Mouse (Mus musculus) urinary bladder, postnatal 25 days (tissue): ENCODE measurements around the gene Sctr.

ENCODE experiments used
- DNase-seq: peaks from one replicate; pipeline ENCODE4 v3.0.0; 2022; ENCODE audit warnings: low spot score

The Sctr gene

DNA sequence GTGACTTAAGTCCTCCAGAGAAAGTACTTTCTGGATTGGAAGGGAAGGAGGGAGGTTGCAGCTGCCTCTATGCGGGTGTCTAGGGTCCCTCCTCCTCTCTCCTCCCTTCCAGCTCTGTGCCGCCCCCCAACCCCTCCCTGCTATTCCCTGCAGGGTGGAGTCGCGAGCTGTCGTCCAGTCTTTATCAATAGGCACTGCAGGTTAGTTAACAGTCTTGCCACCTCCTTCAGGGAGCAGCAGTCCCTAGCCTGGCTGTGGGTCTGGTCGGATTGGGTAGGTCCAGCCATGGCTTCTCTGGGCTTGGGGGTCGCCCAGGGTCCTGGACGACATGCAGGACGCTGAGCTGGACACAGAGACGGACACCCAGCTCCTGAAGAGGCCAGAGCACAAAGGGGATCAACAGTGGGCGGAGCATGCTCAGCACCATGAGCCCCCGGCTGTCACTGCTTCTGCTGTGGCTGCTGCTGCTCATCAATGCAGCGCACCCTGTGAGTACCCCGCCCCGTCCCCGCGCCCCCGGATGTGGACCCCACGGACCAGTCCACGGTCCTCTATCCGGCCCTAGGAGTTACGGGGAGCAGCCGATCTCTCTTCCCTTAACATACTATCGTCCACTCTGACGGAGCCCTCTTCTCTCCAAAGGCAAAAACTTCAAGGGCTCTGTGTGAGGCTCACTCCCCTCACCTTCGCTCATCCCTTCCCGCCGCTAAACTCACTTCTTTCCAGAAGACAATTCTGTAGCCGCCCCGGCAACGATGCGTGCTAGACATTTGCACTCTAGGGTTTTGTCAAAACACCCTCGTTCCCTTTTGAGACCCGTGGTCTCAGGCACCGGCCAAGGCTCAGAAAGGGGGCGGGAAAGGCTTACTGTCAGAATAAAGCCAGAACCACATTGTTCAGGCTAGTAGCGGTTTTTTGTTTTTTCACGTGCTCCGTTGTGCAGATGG lies at the start of gene Sctr:
TSS of gene Sctr (plus strand) at position 51 of the 947 bp plus-strand sequence.
- DNase-seq: no peak

DNA sequence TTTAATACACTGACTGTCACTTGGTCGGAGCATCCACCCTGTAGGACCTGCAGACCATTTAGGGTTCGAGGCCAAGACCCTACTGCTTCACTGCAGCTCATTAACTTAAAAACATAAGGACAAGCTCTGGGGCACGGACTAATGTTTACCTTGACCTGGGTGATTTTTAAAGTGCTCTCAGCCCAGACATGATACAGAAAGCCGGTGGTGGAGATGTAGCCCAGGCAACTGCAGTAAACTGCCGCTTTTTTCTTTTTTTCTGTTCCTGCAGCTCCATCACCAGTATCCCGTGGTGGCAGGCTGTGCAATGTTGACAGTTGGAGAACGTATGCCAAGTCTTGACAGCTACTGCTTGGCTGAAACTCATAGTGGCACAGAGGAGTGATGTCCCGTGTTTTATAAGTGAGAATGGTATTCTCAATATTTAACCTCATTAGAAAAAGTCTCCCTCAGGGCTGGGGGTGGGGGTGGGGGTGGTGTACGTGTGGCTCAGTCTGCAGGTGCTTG lies 48.9 kb upstream of the Sctr start:
- no peak for DNase-seq

DNA sequence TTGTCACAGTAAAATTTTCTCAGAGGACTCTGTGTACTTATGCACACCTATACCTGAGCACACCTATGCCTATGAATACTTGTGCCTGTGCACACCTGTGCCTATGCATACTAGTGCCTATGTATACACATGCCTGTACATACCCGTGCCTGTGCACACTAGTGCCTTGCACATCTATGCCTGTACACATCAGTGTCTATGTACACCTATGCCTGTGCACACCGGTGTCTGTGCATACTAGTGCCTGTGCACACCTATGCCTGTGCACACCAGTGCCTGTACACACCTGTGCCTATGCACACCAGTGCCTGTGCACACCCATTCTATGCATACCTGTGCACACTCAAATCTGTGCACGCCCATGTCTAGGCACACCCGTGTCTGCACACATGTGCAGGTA lies 47.2 kb upstream of the Sctr start:
- DNase-seq: no peak

- DNase-seq: no peak
Measured at GRCm38 (mm10) chr1:119959920-119960319, 46.8 kb upstream of the Sctr start.

- no peak for DNase-seq
Measured at GRCm38 (mm10) chr1:119965804-119966514, 40.7 kb upstream of the Sctr start.

DNA sequence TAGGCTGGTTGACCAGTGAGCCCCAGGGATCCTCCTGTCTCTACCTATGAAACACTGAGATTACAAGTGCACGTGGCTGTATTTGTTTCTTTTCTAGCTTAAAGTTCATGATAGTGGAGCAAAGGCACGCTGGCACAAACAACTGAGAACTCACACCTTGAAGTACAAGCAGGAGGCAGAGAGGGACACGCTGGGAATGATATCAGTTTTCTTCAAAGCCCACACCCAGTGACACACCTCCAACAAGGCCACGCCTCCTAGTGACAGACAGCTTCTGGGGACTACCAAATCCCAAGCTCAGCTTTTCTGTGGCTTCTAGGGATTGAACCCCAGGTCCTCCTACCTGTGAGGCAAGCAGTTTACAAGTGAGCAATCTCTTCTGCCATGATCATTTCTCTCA lies 33.6 kb upstream of the Sctr start:
- DNase-seq: no peak

GRCm38 (mm10) chr1:119975141-119975540 lies 31.6 kb upstream of the Sctr start:
- no peak for DNase-seq

- DNase-seq: no peak
Measured at GRCm38 (mm10) chr1:119986555-119986954, 20.1 kb upstream of the Sctr start.

- DNase-seq: peak; percentile 27
Measured at GRCm38 (mm10) chr1:119996798-119997581, 9.7 kb upstream of the Sctr start, which contains the start of gene Cfap221. Gene Cfap221, minus strand, starts transcription at chr1:119997234.

DNA sequence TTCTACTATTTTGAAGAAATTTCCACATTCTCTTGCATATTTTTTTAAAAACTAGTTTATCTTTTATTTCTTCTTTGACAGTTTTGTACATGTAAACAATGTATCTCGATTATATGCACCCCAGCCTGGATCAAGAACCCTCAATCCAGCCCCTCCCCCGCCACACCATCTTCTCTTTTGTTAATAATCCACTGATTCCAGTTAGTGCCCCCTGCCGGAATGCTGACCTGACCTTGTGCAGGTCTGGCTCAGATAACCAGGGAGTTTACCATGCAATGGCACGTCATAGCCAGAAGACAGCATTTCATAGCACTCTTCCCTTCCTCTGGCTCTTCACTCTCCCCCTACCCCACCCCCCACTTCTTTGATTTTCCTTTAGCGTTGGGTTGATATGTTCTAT lies 9.1 kb upstream of the Sctr start:
- DNase-seq: no peak

DNA sequence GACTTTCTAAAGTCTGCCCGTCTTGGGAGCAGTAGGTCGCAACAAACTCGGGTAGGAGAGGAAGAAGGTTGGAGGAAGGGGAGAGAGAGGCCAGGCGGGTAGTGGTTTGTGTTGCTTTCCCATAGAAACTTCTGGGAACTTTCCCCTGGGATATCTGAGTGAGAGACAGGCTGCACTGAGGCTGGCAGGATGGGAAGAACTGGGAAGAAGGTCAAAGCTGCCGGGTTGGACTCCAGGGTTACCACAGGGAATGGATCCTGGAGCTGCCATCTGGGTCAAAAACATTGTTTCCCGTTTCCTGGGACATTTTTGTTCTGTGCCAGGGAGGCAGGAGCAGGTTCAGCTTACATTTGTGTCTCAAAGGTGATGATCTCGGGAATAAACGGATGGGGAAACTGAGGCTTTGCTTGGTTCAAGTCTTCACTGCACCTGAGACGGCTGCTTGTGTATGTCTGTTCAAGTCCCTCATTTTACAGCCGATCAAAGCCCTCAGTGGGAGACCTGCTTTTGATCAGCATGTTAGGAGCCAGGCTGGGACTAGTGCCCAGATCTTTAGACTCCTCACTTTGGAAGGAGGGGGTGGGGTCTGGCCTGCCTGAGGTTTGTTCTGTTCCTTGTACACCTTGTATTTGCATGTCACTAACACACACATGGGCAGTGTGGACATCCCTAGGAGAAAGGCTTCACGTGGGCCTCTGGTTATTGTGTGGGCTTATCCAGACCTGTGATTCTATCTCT lies 1.3 kb downstream of the Sctr start:
- DNase-seq: no peak

- no peak for DNase-seq
Measured at GRCm38 (mm10) chr1:120012638-120013037, 5.9 kb downstream of the Sctr start.

GRCm38 (mm10) chr1:120013111-120013510 lies 6.4 kb downstream of the Sctr start:
- DNase-seq: peak; percentile 68

DNA sequence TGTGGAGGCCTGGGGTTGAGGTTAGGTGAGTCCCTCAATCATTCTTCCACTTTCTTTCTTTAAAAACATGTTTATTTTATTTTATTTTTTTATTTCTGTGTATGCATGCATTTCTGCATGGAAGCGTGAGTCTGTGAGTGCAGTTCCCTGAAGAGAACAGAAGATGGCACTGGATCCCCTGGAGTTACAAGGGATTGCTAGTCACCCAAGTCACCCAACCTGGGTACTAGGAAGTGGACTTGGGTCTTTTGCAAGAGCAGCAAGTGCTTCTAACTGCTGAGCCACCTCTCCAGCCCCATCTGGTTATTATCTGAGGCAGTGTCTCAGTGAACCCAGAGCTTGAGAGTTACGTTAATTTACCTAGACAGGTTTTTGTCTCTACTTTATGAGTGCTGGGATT lies 9.5 kb downstream of the Sctr start:
- DNase-seq: no peak

DNA sequence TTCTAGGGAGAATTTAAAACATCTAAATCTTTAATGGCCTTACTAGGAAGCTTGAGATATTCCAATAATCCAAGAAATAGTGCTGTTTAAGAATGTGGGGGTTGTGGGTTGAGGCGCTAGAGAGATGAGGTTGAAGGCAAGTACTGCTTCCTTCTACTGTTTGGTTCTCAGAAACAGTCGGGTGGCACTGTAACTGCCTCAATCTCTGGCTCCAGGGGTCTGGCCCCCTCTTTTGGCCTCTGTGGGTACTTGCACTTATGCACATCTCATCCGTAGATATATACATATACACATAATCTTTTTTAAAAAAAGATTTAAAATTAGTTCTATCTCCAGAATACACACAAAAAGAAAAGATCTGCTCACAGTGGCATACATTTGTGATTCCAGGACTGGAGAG lies 12.2 kb downstream of the Sctr start:
- DNase-seq: no peak

GRCm38 (mm10) chr1:120019428-120019827 lies 12.7 kb downstream of the Sctr start:
- DNase-seq: no peak

DNA sequence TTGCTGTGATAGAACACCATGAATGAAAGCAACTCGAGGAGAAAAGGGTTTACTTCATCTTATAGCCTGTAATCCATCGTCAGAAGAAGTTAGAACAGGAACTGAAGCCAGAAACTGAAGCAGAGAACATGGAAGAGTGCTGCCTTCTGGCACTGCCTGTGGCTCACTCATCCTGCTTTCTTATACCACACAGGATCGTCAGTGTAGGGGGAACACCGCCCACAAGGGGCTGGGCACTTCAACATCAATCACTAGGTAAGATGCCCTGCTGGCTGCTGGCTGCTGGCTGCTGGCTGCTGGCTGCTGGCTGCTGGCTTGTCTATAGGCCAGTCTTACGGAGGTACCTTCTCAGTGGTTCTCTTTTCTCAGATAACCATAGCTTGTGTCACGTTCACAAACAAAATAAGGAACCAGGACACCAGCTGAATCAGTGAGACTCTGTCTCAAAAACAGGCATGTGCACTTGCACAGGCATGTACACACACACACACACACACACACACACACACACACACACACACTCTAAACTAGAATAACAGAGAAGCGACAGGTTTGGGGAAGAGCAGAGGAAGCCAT lies 13.7 kb downstream of the Sctr start:
- DNase-seq: no peak

DNA sequence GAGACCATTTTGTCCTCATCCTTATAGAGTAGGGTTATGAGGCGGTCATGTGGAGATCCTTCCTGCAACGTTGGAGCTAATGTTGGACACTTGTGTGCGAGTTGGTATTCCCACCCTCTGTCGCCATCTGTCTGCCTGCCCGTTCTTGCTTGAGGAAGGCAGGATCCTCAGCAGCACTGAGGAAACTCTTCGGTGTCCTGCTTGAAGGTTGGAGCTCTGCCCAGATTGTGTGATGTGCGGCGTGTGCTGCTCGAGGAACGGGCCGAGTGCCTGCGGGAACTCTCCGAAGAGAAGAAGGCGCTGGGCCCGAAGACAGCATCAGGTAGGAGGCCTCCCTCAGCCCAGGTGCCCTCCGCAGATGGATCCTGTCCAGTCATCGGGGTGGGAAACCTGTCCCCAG lies 15.3 kb downstream of the Sctr start:
- DNase-seq: no peak

GRCm38 (mm10) chr1:120024331-120025049 lies 17.8 kb downstream of the Sctr start:
- no peak for DNase-seq

GRCm38 (mm10) chr1:120025050-120025439 lies 18.4 kb downstream of the Sctr start:
- DNase-seq: no peak
